Mouse (Mus musculus) liver, adult 2 months (tissue): ENCODE measurements around the gene Slc7a1.

Source experiments
- CTCF ChIP-seq: fragments of 200-500 bp; IDR thresholded peaks from 2 replicates; pipeline ENCODE4 v1.5.1; 2011; ENCODE audit warnings: low read depth, low read length, control low read depth
- POLR2A ChIP-seq: fragments of 200-500 bp; IDR thresholded peaks from 2 replicates; pipeline ENCODE4 v1.6.1; 2011; ENCODE audit warnings: low read length, control low read depth; ENCODE audit not compliant: insufficient read depth; ENCODE audit errors: extremely low read depth

GRCm38 (mm10) chr5:148386471-148386870, 13.2 kb downstream of the Slc7a1 start:
- no peak for TF ChIP-seq CTCF
- no peak for TF ChIP-seq POLR2A
